Mouse (Mus musculus) heart, adult 9 months (tissue): Measurements from ENCODE around the gene Cat.

Experiments
- DNase-seq, 2 experiments: peaks; one replicate each; pipeline ENCODE4 v3.0.0; 2022; ENCODE audit warnings: low spot score in 2 of 2

Cat gene

DNA sequence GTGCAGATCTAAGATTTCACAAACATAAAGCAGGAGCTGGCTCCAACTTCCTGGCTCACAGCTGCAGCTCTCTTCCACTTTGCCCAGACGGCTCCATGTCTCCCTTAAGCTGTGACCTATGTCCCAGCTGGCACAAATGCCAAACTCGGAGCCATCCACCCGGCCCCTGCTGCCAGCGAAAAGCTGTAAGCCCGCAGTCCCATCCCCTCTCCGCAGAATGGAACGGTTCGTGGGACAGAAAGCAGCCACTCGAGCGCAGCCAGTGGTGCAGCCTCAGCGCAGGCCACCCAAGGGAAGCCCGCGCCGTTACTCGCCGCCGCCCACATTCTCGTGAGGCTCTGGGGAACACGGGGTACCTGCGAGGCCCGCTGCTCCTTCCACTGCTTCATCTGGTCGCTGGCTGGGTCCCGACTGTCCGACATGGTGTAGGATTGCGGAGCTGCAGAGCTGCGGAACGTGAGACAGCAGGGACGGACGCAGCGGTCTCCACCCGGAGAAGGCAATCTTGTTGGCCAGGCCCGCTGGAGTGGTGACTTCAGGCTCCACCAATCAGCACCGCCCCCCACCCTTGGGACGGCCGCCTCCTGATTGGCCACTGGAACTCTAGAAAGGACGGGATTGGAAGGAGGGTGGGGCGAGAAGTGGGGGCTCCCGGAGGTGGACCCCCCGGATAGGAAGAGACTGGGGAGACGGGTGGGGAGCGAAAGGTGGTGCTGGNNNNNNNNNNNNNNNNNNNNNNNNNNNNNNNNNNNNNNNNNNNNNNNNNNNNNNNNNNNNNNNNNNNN lies at the start of gene Cat:
Gene Cat, minus strand, starts transcription at position 544 of the 785 bp plus-strand sequence.
- DNase-seq, result peak; percentile 98

DNA sequence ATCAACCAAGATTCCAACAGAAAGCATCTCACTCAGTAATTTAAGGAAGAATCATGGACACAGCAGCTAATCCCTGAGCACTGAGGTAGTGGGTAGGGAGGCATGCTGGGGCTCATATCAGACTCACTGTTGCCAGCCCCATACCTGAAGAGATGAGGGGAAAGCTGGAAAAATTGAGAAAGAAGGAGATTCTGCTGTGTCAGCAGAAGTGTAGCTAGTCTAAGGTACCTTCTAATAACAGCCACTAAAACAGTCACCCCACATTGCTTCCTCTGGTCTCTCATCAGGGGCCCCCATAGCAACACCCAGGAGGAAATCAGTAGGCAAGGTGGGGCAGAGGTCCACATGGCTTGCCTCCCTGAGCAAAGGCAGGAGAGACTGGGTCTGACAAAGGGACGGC lies 40.6 kb upstream of the Cat start:
- no peak for DNase-seq

DNA sequence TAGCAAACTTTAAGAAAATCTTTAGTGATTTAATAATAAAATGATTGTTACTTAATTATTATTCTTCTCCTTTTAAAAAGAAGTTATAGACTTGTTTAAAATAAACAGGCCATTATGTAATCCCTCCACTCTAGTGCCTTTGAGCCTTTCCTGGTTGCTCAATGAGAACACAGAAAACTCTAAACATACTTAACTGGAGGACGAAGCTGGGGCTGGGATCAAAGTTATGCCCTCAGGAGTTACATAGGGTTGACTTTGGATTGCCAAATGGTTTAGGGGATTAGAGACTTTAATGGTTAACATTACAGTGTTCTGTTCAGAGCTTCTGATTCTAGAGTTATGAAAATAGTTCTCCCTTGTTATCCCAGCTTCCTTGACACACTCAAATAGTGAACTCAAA lies 31.5 kb upstream of the Cat start:
- DNase-seq, result no peak

DNA sequence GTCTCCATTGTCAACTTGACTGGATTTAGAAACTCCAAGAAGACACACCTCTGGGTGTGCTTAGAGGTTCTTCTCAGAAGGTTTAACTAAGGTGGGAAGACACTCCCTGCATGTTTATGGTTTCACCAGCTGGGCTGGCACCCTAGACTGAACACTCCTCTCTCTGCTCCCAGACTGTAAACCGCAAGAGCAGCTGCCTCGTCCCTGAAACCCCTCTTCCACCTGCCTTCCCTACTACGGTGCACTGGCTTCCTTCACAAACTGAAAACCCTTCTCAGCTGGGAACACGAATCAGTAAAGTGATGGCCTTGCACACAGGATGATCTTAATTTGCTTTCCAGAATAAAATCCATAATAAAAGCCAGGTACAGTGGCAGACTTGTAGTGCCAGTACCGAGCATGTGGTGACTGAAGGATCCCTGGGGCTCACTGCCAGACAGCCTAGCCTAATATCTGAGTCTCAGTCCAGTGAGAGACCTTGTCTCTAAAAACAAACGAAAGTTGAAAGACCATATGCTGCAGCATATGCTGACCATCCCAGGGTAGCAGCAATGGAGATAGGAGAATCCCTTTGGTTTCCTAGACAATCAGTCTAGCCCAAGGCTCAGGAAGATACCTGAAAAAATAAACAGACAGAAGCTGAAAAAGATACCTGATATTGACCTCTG lies 30.7 kb upstream of the Cat start:
- DNase-seq, result no peak

DNA sequence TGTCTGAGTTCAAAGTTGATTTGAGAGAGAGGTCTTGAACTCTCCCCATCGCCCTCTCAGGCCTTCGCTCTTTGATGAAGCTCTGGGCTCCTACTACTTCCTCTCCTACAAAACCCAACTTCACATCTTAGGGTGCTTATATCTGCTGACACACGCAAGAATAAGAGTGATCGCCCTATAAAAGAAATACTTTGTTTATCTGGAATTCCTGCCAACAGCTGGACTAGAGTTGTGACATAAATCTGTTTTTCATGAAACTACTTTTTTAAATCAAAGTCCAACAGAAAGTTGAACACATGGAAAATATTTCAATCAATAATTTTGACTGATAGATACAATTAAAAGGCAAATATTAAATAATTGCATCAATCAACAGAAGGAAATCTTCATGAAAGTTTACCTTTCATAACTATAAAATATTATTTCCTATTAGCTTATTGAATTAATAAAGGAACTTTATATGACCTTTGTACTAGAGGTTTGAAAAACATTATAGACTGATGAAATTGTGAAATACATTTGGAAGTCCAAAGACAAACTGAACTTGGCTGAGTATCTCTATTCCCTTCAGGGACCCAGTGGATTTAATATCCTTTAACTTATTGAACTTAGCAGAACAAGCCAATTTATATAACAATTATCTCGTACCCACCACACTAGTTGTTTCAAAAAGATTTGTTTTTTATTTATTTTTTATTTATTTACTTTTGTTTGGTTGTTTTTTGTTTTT lies 27.3 kb upstream of the Cat start:
- no peak for DNase-seq

DNA sequence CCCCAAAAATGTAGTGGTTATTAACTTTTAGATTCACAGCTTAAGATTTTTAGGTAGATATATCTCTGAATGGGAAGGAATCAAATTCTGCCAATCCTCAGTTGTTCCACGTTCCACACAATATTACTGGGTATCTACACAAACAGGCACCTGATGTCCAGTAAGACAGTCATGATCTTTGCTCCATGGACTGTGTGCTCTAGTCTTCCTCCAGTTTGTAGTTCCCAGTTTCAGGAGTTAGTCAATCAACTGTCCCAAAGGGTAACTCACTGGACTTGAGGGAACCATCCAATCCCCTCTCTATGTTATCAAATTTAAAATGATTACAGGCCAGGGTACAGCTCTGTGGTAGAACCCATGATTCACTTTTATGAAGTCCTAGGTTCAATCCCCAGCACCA lies 26.7 kb upstream of the Cat start:
- DNase-seq, result no peak

DNA sequence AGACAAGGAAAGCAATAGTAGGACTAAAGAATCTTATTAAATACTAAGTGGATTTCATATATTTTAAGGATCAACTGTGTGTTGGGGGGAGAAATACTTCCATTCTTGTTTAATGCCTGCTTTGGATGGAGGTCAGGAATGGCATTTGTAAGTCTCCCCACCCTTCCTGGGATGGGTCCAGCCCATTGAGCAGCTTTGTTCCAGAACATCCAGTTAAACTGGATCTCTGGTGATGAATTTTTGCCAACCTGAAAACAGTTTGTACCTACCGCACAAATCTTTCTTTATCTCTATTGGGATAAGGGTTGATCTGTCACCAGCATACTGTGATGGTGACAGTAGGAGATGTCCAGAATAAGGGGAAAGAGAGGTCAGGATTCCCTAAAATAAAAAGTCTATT lies 26.1 kb upstream of the Cat start:
- no peak for DNase-seq

DNA sequence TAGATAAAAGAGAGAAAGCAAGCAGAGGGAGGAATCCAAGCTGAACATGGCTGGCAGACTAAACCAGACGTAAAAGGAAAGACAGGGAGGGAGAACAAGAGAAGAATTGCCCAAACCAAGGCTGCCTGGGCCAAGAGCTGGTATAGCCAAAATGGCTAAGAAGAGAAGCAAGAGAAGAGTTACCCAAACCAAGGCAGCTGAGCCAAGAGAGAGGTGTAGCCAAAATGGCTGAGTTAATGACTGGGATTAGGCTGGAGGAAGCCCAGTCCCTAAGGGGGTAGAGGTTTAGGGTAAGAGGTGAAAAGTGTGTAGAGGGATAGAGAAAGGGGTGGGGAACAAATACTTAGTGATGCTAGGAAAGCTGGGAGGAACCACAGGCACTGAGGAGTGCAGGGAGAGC lies 22.7 kb upstream of the Cat start:
- no peak for DNase-seq

DNA sequence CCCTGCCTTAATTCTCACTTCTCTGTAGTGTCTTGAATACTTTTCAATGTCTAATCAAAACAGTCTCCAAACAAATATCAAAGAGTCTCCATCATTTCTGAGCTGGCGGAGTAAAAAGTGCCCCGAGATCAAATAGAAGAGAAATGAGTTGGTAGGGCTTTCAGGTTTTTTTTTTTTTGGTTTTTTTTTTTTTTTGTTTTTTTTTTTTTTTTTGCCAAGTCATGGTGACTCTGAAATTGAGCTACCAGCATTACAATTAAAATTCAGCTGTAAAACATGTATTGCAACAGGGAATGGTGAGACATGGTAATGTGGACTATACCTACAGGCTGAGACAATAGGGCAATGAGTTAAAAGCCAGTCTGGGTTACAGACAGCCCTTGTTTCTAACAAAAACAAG lies 21.0 kb upstream of the Cat start:
- no peak for DNase-seq

DNA sequence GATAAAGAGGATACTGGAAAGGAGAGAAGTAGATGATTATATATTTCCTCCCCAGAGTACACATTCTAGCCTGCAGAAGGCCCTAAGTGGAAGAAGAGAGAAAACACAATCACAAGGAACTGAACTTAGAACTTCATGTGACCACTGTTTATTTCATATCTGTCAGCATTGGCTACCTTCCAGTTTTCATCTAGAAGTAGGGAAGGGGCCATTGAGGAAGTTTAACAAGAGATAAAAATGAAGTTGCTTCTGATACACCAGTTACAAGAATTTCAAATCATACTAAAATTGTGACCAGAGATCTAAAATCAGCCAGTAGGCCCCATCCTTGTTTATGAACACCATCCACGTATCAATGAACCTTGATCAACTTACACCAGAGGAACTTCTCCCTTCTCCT lies 19.5 kb upstream of the Cat start:
- DNase-seq, result no peak

DNA sequence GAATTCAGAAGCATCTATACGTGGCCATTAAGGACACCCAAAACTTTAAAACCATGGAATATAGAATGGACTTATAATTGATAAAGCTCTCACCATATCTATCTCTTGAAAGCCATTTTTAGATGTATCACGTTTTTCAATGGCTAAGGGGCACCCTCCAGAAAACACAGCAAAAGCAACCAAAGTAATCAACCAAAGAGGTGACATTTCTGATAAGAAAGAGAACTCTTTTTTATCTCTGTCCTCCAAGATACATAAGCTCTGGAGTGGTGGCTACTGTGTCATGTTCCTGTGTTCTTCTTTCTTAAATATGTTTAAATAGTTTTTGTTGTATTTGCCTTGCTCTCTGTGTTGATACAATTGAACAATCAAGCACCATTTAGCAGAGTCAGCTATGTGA lies 15.8 kb upstream of the Cat start:
- no peak for DNase-seq

DNA sequence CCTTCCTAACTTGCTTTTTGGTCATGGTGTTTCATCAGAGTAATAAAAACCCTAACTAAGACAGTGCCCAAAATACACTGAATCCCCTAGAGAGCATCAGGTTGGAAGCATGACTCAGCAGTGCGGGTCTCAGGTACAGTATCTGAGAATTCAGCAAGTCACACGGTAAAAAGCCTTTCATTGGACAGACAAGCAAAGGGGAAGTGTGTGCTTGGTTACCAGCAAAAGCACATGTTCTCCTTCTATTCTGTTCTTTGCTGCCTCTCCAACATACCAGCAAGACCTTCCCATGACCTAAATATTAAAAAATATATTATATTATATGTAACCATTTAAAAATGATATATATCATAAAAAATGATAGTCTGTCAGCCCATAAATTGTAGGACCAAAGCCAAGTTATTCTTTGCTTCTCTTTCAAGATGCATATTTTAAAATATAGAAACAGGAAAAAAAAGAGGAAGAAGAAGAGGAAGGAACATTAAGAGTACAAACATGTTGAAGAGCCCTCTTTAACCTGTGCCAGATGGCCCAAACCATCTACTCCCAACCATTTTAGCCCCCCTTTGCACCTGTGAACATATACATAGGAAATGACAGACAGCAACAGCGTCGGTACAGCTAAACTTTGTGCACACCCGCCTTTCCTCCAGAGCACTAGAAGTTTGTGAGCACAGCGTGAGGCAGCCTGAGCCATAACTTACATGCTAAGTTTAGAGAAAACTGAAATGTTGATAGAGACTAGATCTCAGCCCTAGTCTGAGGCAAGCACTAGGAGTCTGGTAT lies 10.9 kb upstream of the Cat start:
- no peak for DNase-seq

DNA sequence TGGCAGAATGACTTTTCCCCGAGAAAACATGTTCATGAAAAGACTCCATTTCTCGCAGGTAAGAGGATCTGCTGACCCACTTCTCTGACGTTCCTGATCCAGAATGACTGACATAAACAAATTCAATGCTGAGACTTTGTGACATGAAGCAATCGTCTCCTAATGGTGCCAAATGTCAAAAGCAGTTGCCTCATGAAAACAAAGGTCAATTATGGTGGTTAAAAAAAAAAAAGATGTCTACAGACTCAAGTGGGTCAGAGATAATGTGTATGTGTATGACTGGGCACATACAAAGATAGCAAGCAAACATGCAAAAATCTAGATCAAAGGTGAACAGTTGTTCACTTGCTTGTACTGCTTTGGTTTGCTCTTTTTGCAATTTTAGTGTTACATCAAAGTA lies 8.9 kb upstream of the Cat start:
- DNase-seq, result no peak

DNA sequence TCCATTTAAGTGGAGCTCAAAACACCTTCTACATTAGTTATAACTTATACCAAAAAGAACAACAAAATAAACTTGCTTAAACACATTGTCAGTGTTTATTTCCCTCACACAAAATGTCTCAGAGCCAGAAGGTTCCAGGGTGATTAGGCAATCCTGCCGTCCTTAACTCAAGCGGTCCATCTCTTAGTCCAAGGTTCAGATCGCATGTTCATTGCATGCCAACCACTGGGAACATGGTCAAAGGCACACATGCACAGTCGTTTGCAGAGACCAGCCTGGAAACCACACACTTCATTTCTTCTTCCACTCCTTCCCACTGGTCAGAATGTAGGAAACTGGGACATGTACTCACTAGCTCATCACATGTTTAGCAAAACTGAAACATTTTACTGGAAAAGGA lies 7.6 kb upstream of the Cat start:
- no peak for DNase-seq

DNA sequence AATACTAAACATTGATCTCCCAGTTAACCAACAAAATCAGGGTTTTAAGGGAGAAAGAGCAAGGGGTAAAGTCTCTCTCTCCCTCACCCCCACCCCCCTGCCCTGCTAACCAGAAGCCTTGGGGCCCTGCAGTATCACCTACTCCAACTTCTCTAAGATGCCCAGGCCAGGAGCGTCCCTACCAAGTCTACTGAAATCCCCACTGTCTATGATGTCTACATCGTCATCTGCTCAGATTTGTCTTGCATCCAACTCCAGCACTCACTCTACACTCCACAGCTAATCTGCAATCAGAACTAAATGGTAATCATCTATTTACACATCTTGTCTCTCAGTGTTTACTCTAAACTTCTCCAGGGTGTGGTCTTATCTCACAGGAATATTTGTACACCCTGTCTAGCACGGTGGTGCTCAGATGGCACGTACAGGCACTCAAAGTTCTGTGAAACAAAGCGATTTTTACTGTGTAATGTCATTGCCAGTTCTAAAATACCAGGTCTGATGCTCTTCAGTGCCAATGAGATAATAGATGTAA lies 907 bp downstream of the Cat start:
- no peak for DNase-seq

DNA sequence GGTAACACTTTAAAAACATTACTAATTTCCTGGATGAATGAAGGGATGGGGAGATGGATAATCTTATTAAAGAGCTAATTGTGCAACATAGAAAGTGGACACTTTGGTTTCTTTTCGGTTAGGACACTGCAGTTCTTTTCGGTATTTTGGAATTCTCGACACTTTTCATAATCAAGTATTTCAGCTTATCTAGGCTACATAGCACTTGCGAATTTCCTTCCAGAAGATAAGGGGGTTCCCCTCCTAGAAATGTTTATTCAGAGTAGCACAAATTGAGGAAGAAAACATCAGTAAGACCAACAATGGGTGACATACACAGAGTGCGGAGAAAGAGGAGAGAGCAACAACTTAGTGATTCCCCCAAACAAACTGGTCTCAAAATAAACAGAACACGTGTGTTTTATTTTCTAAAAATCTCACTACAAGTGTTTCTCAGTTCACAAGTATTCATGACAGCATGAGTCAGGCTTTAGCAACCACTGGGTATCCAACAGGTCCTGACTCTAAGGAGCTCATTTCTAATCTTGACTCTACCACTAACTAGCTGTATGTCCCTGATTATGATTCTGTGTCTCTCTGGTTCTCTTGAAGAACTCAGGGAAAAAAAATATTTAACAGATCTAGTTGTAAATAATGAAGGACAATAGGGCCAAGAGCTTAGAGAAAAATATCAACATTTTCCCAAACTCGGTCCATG lies 1.5 kb downstream of the Cat start:
- no peak for DNase-seq

DNA sequence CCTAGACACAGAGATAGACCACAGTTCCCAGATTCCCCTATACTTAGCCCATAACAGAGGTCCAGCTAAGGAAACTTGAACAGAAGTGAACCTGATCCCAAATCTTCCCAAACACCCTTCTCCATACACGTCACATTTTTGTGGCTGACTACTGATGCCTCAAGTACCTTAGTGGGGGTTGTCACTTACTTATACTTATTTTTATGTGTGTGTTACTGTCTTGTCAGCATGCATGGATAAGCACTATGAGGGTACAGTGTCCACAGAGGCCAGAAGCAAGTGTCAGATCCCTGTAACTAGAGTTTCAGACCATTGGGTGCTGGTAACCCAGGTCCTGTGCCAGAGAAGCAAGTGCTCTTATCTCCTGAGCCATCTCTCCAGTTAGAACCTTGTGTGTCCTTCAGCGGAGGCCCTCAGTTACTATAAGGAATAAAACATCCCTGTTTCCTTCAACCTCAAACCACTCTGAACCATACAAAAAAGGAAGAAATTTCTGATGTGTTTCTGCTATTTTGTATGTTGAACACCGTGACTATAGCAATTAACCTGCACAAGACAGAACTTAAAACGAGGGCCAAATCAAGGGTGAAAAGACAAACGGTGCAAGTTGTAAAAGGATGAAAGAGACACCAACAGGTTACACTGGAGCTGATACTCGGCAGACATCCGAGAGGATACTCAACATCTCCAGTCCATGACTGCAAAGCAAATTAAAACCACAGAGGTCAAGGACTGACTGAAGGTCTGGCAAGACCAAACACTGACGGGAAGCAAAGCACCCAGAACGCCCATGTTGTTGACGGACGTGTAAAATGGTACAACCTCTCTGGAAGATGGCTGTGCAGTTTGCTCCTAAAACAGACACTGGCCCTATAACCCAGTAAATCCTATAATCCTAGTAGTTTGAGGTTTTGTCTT lies 3.4 kb downstream of the Cat start:
- no peak for DNase-seq

DNA sequence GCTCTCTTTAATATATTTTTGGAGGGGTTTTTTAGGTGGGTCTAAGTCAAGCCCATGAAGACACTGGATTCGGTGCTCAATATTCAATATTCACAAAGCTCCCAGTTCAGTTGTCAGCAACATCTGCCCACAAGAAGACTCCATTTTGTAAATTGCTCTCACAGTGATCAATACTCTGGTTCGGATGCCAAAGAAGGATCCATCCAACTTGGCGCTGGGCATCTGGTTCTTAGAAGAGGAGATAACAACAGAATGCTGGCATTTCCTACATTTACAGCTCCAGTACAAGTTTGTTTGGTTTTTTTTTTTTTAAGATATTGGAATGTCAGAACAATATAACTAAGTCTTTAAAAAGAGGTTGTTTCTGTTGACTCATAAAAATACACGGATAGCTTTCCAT lies 4.1 kb downstream of the Cat start:
- DNase-seq, result no peak

DNA sequence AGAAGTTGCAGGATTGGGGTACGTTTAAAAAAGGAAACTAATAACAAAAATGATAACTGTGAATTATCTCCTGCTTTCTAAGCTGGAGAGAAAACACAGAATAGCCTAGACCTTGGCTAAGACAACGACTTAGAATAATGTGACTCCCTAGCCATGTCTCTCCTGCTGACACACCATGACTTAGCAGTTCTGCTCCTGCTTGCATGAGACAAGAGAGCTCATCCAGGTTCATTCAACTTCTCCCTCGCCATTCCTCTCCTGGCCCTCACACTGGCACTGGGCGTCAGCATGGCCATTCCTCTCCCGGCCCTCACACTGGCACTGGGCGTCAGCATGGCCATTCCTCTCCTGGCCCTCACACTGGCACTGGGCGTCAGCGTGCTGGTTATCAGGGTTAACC lies 4.7 kb downstream of the Cat start:
- peak; percentile 19 to 28 for DNase-seq

DNA sequence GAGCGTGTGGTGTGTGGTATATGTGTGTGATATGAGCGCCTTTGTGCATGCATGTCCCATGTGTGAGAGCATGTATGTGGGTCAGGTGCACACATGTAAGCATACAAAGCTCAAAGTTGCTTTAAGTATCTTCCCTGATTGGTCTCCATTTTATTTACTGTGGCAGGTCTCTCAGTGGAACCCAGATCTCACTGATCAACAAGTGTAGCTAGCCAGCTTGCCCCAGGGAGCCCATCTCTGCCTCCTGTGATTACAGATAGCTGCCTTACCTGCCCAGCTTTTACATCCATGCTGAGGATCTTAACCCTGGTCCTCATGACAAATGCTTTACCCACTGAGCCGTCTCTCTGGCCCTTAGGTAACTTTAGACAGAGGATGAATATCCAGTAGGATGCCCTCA lies 6.6 kb downstream of the Cat start:
- DNase-seq, result no peak
